Mouse (Mus musculus) limb, embryonic 15.5 days (tissue): ENCODE data around the gene Lce1f. TPM values are rescaled to one million over a fixed set of nuclear protein-coding genes. Genes with fewer than 3 reads are reported as not detected.
"Not testable (repeated sequence)": the region's sequence is repeated elsewhere in the genome, so short reads cannot be mapped to it uniquely, and the experiment has no call there.

Experiments
- ATAC-seq: fragments of 200-750 bp; cut with Nextera tagmentation; 2 replicates; pipeline ENCODE4 v1.8.0; 2017; ENCODE audit warnings: low read depth, moderate TSS enrichment; ENCODE audit not compliant: insufficient number of reproducible peaks, low FRiP score, low TSS enrichment
- H3K27ac ChIP-seq: fragments of 300-500 bp; sonication (generic); 2 replicates; pipeline ENCODE4 v1.5.1; 2015; ENCODE audit warnings: moderate library complexity, mild to moderate bottlenecking, inconsistent platforms
- H3K27me3 ChIP-seq: fragments of 300-500 bp; sonication (generic); 2 replicates; pipeline ENCODE4 v1.6.1; 2015; ENCODE audit warnings: inconsistent platforms
- H3K36me3 ChIP-seq: fragments of 300-500 bp; sonication (generic); 2 replicates; pipeline ENCODE4 v1.6.1; 2015; ENCODE audit warnings: inconsistent platforms
- H3K4me1 ChIP-seq: fragments of 300-500 bp; sonication (generic); 2 replicates; pipeline ENCODE4 v1.6.1; 2015; ENCODE audit warnings: inconsistent platforms
- H3K4me2 ChIP-seq: fragments of 300-500 bp; sonication (generic); 2 replicates; pipeline ENCODE4 v1.6.1; 2015; ENCODE audit warnings: mild to moderate bottlenecking, inconsistent platforms
- H3K4me3 ChIP-seq: fragments of 300-500 bp; sonication (generic); 2 replicates; pipeline ENCODE4 v1.5.1; 2015; ENCODE audit warnings: mild to moderate bottlenecking, inconsistent platforms
- H3K9ac ChIP-seq: fragments of 300-500 bp; sonication (generic); 2 replicates; pipeline ENCODE4 v1.6.1; 2015; ENCODE audit warnings: inconsistent platforms
- H3K9me3 ChIP-seq: fragments of 300-500 bp; sonication (generic); 2 replicates; pipeline ENCODE4 v1.6.1; 2016; ENCODE audit warnings: inconsistent platforms
- WGBS: fragments of 180-500 bp; shearing (Covaris S2); methylation state at CpG from one replicate; pipeline ENCODE4 v1.1.7; 2015; 5-methylcytosine and 5-hydroxymethylcytosine counted together
- polyA plus RNA-seq: library from polyadenylated mRNA; unstranded; fragments of >200 nt; fragmentation: Nextera tagmentation; extraction: Ambion mirVana; gene quantifications from 2 replicates; pipeline ENCODE4 v1.2.1, GENCODE M21; 2015

Gene Lce1f
- 1.5 and 5.1 TPM in 2 replicates for polyA plus RNA-seq

GRCm38 (mm10) chr3:92720250-92720649 lies at the start of gene Lce1f:
Gene Lce1f (minus strand): TSS chr3:92720350.
- Histone ChIP-seq H3K27ac (no peak within 1 kb of the TSS), H3K9me3 (no peaks in the 10 kb centered on the region), H3K9ac (no peak within 1 kb of the TSS), H3K36me3 (no peaks in the 10 kb centered on the region), H3K4me3 (no peak within 1 kb of the TSS), H3K4me1 (no peaks in the 10 kb centered on the region), H3K4me2 (no peak within 1 kb of the TSS), H3K27me3 (no peaks in the 10 kb centered on the region)
- WGBS: 66% methylated on average over 3 of the region's 3 CpGs
- no peak for ATAC-seq

- Histone ChIP-seq H3K4me1 (no peaks in the 10 kb centered on the region), H3K36me3 (no peaks in the 10 kb centered on the region), H3K4me2 (no peak within 1 kb of the TSS), H3K27me3 (no peaks in the 10 kb centered on the region), H3K9me3 (no peaks in the 10 kb centered on the region), H3K9ac (no peak within 1 kb of the TSS), H3K27ac (no peak within 1 kb of the TSS), H3K4me3 (no peak within 1 kb of the TSS)
- ATAC-seq: no peak
- 83% methylated on average over 1 of the region's 1 CpGs for WGBS
These were observed 44.8 kb upstream of the Lce1f start, which contains the start of gene Lce1h for GRCm38 (mm10) chr3:92764965-92765364. Gene Lce1h (minus strand): TSS chr3:92765065.

GRCm38 (mm10) chr3:92753197-92753596 lies 33.0 kb upstream of the Lce1f start:
- no peak for ATAC-seq
- Histone ChIP-seq H3K27ac (no peak overlapping the region), H3K4me2 (no peak overlapping the region), H3K27me3 (no peaks in the 10 kb centered on the region), H3K9me3 (no peaks in the 10 kb centered on the region), H3K9ac (no peak overlapping the region), H3K4me1 (no peaks in the 10 kb centered on the region), H3K36me3 (no peaks in the 10 kb centered on the region), H3K4me3 (no peak overlapping the region)
- WGBS: 29% methylated on average over 3 of the region's 3 CpGs

- ATAC-seq: no peak
- H3K4me2 ChIP-seq: no peak within 1 kb of the TSS
These were observed 32.1 kb upstream of the Lce1f start, which contains the start of gene Lce1g for GRCm38 (mm10) chr3:92752238-92752637. Gene Lce1g (minus strand): TSS chr3:92752338.

GRCm38 (mm10) chr3:92738996-92739395 lies 18.8 kb upstream of the Lce1f start, which contains the start of gene Gm38119:
Gene Gm38119 (minus strand): TSS chr3:92739096.
- H3K27me3 ChIP-seq: no peaks in the 10 kb centered on the region
- H3K4me1 ChIP-seq: no peaks in the 10 kb centered on the region
- H3K27ac ChIP-seq: no peak within 1 kb of the TSS
- no peaks in the 10 kb centered on the region for H3K36me3 ChIP-seq
- no peaks in the 10 kb centered on the region for H3K9me3 ChIP-seq
- no peak within 1 kb of the TSS for H3K9ac ChIP-seq
- no peak for ATAC-seq
- WGBS: 81% methylated on average over 1 of the region's 1 CpGs
- no peak within 1 kb of the TSS for H3K4me3 ChIP-seq
- H3K4me2 ChIP-seq: no peak within 1 kb of the TSS

More at GRCm38 (mm10) chr3:92752238-92752637, 32.1 kb upstream of the Lce1f start, which contains the start of gene Lce1g:
- 85% methylated on average over 1 of the region's 1 CpGs for WGBS
- Histone ChIP-seq H3K4me1 (no peaks in the 10 kb centered on the region), H3K36me3 (no peaks in the 10 kb centered on the region), H3K9me3 (no peaks in the 10 kb centered on the region), H3K27me3 (no peaks in the 10 kb centered on the region), H3K27ac (no peak within 1 kb of the TSS), H3K9ac (no peak within 1 kb of the TSS), H3K4me3 (no peak within 1 kb of the TSS)

- Histone ChIP-seq H3K9ac (no peak overlapping the region), H3K27me3 (no peaks in the 10 kb centered on the region), H3K4me3 (no peak overlapping the region), H3K27ac (no peak overlapping the region), H3K36me3 (no peaks in the 10 kb centered on the region), H3K9me3 (no peaks in the 10 kb centered on the region), H3K4me2 (no peak overlapping the region), H3K4me1 (no peaks in the 10 kb centered on the region)
- WGBS: 81% methylated on average over 5 of the region's 5 CpGs
- ATAC-seq: no peak
These were observed 2.5 kb upstream of the Lce1f start for GRCm38 (mm10) chr3:92722631-92723030.

- no peak overlapping the region for H3K4me3 ChIP-seq
- no peak overlapping the region for H3K9ac ChIP-seq
- no peaks in the 10 kb centered on the region for H3K36me3 ChIP-seq
- H3K27me3 ChIP-seq: no peaks in the 10 kb centered on the region
- no peak overlapping the region for H3K27ac ChIP-seq
- no peaks in the 10 kb centered on the region for H3K9me3 ChIP-seq
- no peak overlapping the region for H3K4me2 ChIP-seq
- H3K4me1 ChIP-seq: no peaks in the 10 kb centered on the region
- ATAC-seq: no peak
These were observed 5.0 kb downstream of the Lce1f start for GRCm38 (mm10) chr3:92715122-92715521.

GRCm38 (mm10) chr3:92708974-92709373 lies 11.2 kb downstream of the Lce1f start, which contains the start of gene Lce1e:
Gene Lce1e (minus strand): TSS chr3:92709074.
- ATAC-seq: no peak
- Histone ChIP-seq H3K9me3 (no peaks in the 10 kb centered on the region), H3K4me2 (no peak within 1 kb of the TSS), H3K4me1 (no peaks in the 10 kb centered on the region), H3K36me3 (no peaks in the 10 kb centered on the region), H3K4me3 (no peak within 1 kb of the TSS), H3K27ac (no peak within 1 kb of the TSS), H3K27me3 (no peaks in the 10 kb centered on the region), H3K9ac (no peak within 1 kb of the TSS)
- 81% methylated on average over 2 of the region's 2 CpGs for WGBS

GRCm38 (mm10) chr3:92694613-92695012 lies 25.5 kb downstream of the Lce1f start:
- Histone ChIP-seq H3K4me1 (no peaks in the 10 kb centered on the region), H3K4me3 (no peak overlapping the region), H3K36me3 (no peaks in the 10 kb centered on the region), H3K4me2 (no peak overlapping the region), H3K27me3 (no peaks in the 10 kb centered on the region), H3K27ac (no peak overlapping the region), H3K9me3 (no peaks in the 10 kb centered on the region), H3K9ac (no peak overlapping the region)
- no peak for ATAC-seq
- WGBS: 14% methylated on average over 1 of the region's 1 CpGs

GRCm38 (mm10) chr3:92691688-92692087 lies 28.5 kb downstream of the Lce1f start:
- H3K36me3 ChIP-seq: no peaks in the 10 kb centered on the region
- no peaks in the 10 kb centered on the region for H3K9me3 ChIP-seq
- no peak overlapping the region for H3K9ac ChIP-seq
- no peaks in the 10 kb centered on the region for H3K4me1 ChIP-seq
- no peak for ATAC-seq
- H3K27me3 ChIP-seq: no peaks in the 10 kb centered on the region
- no peak overlapping the region for H3K4me2 ChIP-seq
- no peak overlapping the region for H3K27ac ChIP-seq
- no peak overlapping the region for H3K4me3 ChIP-seq

- 80% methylated on average over 16 of the region's 16 CpGs for whole genome bisulfite sequencing
- not testable (repeated sequence) for H3K9me3 ChIP-seq, H3K4me1 ChIP-seq, H3K4me2 ChIP-seq, H3K9ac ChIP-seq, H3K4me3 ChIP-seq, H3K36me3 ChIP-seq, H3K27ac ChIP-seq, H3K27me3 ChIP-seq, ATAC-seq
These were observed 31.0 kb downstream of the Lce1f start for GRCm38 (mm10) chr3:92689154-92689553.

GRCm38 (mm10) chr3:92687110-92687509 lies 33.0 kb downstream of the Lce1f start, which contains the start of gene Lce1d:
Gene Lce1d (minus strand): TSS chr3:92687210.
- H3K36me3 ChIP-seq: no peaks in the 10 kb centered on the region
- no peaks in the 10 kb centered on the region for H3K9me3 ChIP-seq
- H3K4me2 ChIP-seq: no peak within 1 kb of the TSS
- no peaks in the 10 kb centered on the region for H3K27me3 ChIP-seq
- no peak within 1 kb of the TSS for H3K4me3 ChIP-seq
- no peak within 1 kb of the TSS for H3K9ac ChIP-seq
- 41% methylated on average over 2 of the region's 2 CpGs for WGBS
- H3K27ac ChIP-seq: no peak within 1 kb of the TSS
- ATAC-seq: no peak
- no peaks in the 10 kb centered on the region for H3K4me1 ChIP-seq

- H3K27me3 ChIP-seq: no peaks in the 10 kb centered on the region
- ATAC-seq: no peak
- no peak within 1 kb of the TSS for H3K27ac ChIP-seq
- no peak within 1 kb of the TSS for H3K4me2 ChIP-seq
- 83% methylated on average over 4 of the region's 4 CpGs for WGBS
- no peaks in the 10 kb centered on the region for H3K9me3 ChIP-seq
- H3K36me3 ChIP-seq: no peaks in the 10 kb centered on the region
- no peak within 1 kb of the TSS for H3K4me3 ChIP-seq
- no peak within 1 kb of the TSS for H3K9ac ChIP-seq
- no peaks in the 10 kb centered on the region for H3K4me1 ChIP-seq
These were observed 41.2 kb downstream of the Lce1f start, which contains the start of gene Lce1c for GRCm38 (mm10) chr3:92678947-92679346. Gene Lce1c (plus strand): TSS chr3:92679247.
